Mouse (Mus musculus): Measurements from ENCODE around the gene Fut2. TPM values are rescaled to one million over a fixed set of nuclear protein-coding genes. Genes with fewer than 3 reads are reported as not detected.

The Fut2 gene
- 40.4 and 57.4 TPM in 2 replicates for polyA plus RNA-seq (2012; rRNA removed)

DNA sequence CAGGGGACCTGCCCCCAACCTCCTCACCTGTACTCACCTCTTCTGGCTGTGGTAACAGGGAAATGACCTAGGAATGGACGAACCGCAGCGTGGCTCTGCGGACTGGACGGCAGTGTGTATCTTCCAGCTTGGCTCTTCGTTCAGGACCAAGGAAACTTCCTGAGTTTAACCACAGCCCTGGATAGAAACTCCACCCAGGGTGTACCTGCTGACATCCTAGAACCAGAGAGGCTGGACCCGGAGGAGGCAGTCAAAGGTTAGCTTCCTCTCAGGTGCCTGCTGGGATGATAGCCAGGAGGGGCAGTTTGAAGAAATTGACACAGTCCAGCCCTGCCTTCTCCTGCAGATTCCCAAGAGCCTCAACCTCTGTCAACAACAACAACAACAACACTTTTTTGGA is at the start of gene Fut2:
TSS of gene Fut2 (minus strand) at position 234 of the 400 bp plus-strand sequence.

GRCm38 (mm10) chr7:45715090-45715708 is 49.0 kb upstream of the Fut2 start, which contains the start of gene Rpl18:
Gene Rpl18 (plus strand): TSS chr7:45715457.

DNA sequence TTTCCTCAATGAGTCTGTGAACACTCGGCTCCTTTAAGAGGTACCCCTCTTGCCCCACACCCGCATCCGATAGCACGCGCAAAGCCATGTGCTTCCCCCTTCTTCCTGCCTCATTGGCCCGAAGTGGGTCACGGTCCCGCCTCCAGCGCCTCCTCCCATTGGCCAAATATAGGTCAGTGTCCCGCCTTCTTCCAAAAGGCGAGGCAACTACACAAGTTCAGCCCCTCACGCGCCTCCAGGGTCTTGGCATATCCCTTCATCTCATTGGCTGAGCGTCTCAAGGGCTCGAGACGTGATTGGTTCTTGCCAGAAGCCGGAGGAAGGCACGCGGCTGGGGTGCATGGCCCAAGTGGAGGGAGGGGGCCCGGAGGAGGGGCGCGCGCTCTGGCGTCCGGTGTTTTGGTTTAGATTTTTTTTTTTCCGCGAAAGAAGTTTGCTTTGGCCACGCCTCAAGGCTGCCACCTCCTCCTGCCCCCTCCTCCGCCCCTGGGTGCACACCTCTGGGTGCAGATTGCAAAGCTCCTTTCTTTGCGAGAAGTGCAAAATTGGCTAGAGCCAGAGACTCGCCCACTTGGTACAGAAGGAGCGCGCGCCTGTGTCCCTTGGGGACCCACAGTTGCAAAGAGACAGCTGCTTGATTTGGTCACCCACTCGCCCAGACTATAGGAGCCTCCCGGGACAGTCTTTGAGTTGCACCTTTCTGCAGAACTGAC is 38.7 kb upstream of the Fut2 start, which contains the start of gene Dbp:
TSS of gene Dbp (plus strand) at position 359 of the 713 bp plus-strand sequence.

GRCm38 (mm10) chr7:45699523-45700141 is 33.4 kb upstream of the Fut2 start, which contains the start of gene Car11:
Gene Car11 (plus strand): TSS chr7:45699843.

GRCm38 (mm10) chr7:45693921-45694591 is 27.9 kb upstream of the Fut2 start, which contains the start of gene Sec1:
Gene Sec1 (minus strand): TSS chr7:45694402.

GRCm38 (mm10) chr7:45683396-45684050 is 17.3 kb upstream of the Fut2 start, which contains the start of gene Ntn5:
Gene Ntn5 (plus strand): TSS chr7:45684022.

GRCm38 (mm10) chr7:45639561-45640027 is 26.6 kb downstream of the Fut2 start, which contains the start of gene Mamstr:
Gene Mamstr (plus strand): TSS chr7:45639977.

GRCm38 (mm10) chr7:45627261-45627660 is 38.9 kb downstream of the Fut2 start, which contains the start of gene Rasip1:
Gene Rasip1 (plus strand): TSS chr7:45627488.

DNA sequence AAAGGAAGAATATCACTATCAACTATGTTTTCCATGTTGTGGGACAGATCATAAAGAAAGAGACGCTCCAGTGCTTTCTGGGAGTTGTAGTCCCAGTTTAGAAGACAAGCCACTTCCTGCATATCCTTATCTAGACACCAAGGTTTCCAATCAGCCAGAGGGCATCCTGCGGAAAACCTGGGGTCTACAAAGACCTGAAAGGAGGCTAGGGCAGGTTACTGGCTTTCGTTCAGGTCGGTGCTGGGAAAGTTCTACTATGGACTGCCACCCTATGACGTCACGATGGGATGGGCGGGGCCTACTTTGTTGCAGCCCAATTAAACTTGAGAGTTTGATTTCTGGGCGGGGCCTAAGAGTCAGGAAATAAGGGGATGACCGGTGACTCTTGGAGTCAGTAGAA is 44.8 kb downstream of the Fut2 start, which contains the start of gene Izumo1:
TSS of gene Izumo1 (plus strand) at position 369 of the 400 bp plus-strand sequence.

DNA sequence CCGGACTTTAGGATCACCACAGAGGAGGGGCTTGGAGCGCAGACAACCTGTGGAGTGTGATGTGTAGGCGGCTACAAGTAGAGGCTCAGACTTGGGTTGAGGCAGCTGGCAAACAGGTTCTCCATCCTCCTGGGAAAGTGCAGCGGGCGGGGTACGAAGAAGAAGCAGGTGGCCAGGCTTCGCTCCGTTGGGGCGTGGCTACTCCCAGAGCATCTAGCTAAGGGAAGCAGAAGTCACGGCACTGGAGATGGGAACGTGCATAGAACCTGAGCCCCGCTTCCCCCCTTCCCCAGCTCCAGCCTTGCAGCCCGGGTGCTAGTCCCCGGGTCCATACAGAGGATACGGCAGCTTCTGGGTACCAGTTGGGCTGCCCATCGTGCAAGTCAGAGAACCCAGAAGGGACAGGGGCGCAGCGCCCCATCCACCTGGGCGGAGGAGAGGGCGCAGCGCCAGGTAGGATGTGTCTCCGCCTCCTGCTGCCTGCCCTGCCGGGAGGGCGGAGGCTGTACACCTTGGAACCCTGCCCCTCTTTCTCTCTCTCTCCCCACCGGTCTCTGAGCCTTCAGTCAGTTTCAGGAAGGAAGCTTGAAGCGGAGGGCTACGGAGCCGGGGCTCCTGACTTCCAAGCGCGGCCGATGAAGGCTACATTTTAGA is 49.0 kb downstream of the Fut2 start, which contains the start of gene Fut1:
TSS of gene Fut1 (plus strand) at position 248 of the 654 bp plus-strand sequence.

Other genes with a start within 250 kb of the Fut2 start
- 0.16 and 0.27 TPM in 2 replicates for gene Lhb, start 245.6 kb downstream of the Fut2 start, polyA plus RNA-seq (2012; rRNA removed)
- gene Gys1, start 231.6 kb downstream of the Fut2 start, polyA plus RNA-seq (2012; rRNA removed): 22.4 and 23.8 TPM in 2 replicates
- gene Ruvbl2, start 228.3 kb downstream of the Fut2 start, polyA plus RNA-seq (2012; rRNA removed): 27.7 and 27.9 TPM in 2 replicates
- 4,280 and 5,118 TPM in 2 replicates for gene Ftl1, start 206.5 kb downstream of the Fut2 start, polyA plus RNA-seq (2012; rRNA removed)
- gene Bax, start 199.5 kb downstream of the Fut2 start, polyA plus RNA-seq (2012; rRNA removed): 72.5 and 92.5 TPM in 2 replicates
- gene Tulp2, start 184.5 kb downstream of the Fut2 start, polyA plus RNA-seq (2012; rRNA removed): 0.09 TPM in 1 of 2 replicates, not detected in the other
- not detected in 2 replicates for gene Gm45808, start 179.6 kb downstream of the Fut2 start, polyA plus RNA-seq (2012; rRNA removed)
- 0.18 and 0.20 TPM in 2 replicates for gene Dhdh, start 177.6 kb downstream of the Fut2 start, polyA plus RNA-seq (2012; rRNA removed)
- gene Nucb1, start 156.0 kb downstream of the Fut2 start, polyA plus RNA-seq (2012; rRNA removed): 280 and 281 TPM in 2 replicates
- 19.7 and 42.6 TPM in 2 replicates for gene Ppp1r15a, start 140.1 kb downstream of the Fut2 start, polyA plus RNA-seq (2012; rRNA removed)
- 5.0 and 10.4 TPM in 2 replicates for gene Plekha4, start 140.1 kb downstream of the Fut2 start, polyA plus RNA-seq (2012; rRNA removed)
- gene Hsd17b14, start 111.5 kb downstream of the Fut2 start, polyA plus RNA-seq (2012; rRNA removed): 7.6 and 14.6 TPM in 2 replicates
- 101 and 114 TPM in 2 replicates for gene Bcat2, start 96.2 kb downstream of the Fut2 start, polyA plus RNA-seq (2012; rRNA removed)
- 0.09 TPM in 1 of 2 replicates, not detected in the other for gene Fgf21, start 50.9 kb downstream of the Fut2 start, polyA plus RNA-seq (2012; rRNA removed)
- gene Fut1, start 49.1 kb downstream of the Fut2 start, polyA plus RNA-seq (2012; rRNA removed): 0.60 and 1.6 TPM in 2 replicates
- 0.11 and 0.29 TPM in 2 replicates for gene Izumo1, start 44.6 kb downstream of the Fut2 start, polyA plus RNA-seq (2012; rRNA removed)
- gene Rasip1, start 38.9 kb downstream of the Fut2 start, polyA plus RNA-seq (2012; rRNA removed): 8.6 and 10.0 TPM in 2 replicates
- 2.1 and 3.5 TPM in 2 replicates for gene Mamstr, start 26.4 kb downstream of the Fut2 start, polyA plus RNA-seq (2012; rRNA removed)
- gene Ntn5, start 17.6 kb upstream of the Fut2 start, polyA plus RNA-seq (2012; rRNA removed): 0.94 and 3.5 TPM in 2 replicates
- 0.08 and 0.23 TPM in 2 replicates for gene Sec1, start 28.0 kb upstream of the Fut2 start, polyA plus RNA-seq (2012; rRNA removed)
- 7.3 and 11.6 TPM in 2 replicates for gene Car11, start 33.4 kb upstream of the Fut2 start, polyA plus RNA-seq (2012; rRNA removed)
- gene Dbp, start 38.7 kb upstream of the Fut2 start, polyA plus RNA-seq (2012; rRNA removed): 8.9 and 12.6 TPM in 2 replicates
- 950 and 1,663 TPM in 2 replicates for gene Rpl18, start 49.1 kb upstream of the Fut2 start, polyA plus RNA-seq (2012; rRNA removed)
- gene Sphk2, start 51.6 kb upstream of the Fut2 start, polyA plus RNA-seq (2012; rRNA removed): 62.1 and 73.9 TPM in 2 replicates
- 134 and 147 TPM in 2 replicates for gene Fam83e, start 54.8 kb upstream of the Fut2 start, polyA plus RNA-seq (2012; rRNA removed)
- gene Spaca4, start 59.4 kb upstream of the Fut2 start, polyA plus RNA-seq (2012; rRNA removed): not detected in 2 replicates
- 1.4 and 2.2 TPM in 2 replicates for gene Lmtk3, start 117.3 kb upstream of the Fut2 start, polyA plus RNA-seq (2012; rRNA removed)
- 28.3 and 35.1 TPM in 2 replicates for gene Sult2b1, start 118.3 kb upstream of the Fut2 start, polyA plus RNA-seq (2012; rRNA removed)
- gene Cyth2, start 148.2 kb upstream of the Fut2 start, polyA plus RNA-seq (2012; rRNA removed): 35.8 and 65.2 TPM in 2 replicates
- gene Kcnj14, start 158.4 kb upstream of the Fut2 start, polyA plus RNA-seq (2012; rRNA removed): 0.02 and 0.05 TPM in 2 replicates
- 7.6 TPM in 2 replicates for gene Grwd1, start 164.6 kb upstream of the Fut2 start, polyA plus RNA-seq (2012; rRNA removed)
- gene Kdelr1, start 206.4 kb upstream of the Fut2 start, polyA plus RNA-seq (2012; rRNA removed): 141 and 144 TPM in 2 replicates
- gene Grin2d, start 212.0 kb upstream of the Fut2 start, polyA plus RNA-seq (2012; rRNA removed): 2.1 and 3.5 TPM in 2 replicates
- 0.11 and 0.23 TPM in 2 replicates for gene Syngr4, start 230.3 kb upstream of the Fut2 start, polyA plus RNA-seq (2012; rRNA removed)
- gene Tmem143, start 230.5 kb upstream of the Fut2 start, polyA plus RNA-seq (2012; rRNA removed): 21.2 and 21.7 TPM in 2 replicates

Data from stomach, adult 2 months (tissue).